Mouse (Mus musculus) small intestine, adult 2 months (tissue): ENCODE measurements around the gene Vmn1r209. TPM values are rescaled to one million over a fixed set of nuclear protein-coding genes. Genes with fewer than 3 reads are reported as not detected.

ENCODE experiments used
- polyA plus RNA-seq: library from polyadenylated mRNA; depleted of rRNA; stranded (reverse); fragments of >200 nt; gene quantifications from 2 replicates; pipeline ENCODE4 v1.2.3, GENCODE M21; 2012; rRNA removed

Gene Vmn1r209
- polyA plus RNA-seq, 1 experiment: not detected

Other genes with a start within 250 kb of the Vmn1r209 start
- not detected in 2 replicates for gene Vmn1r205, start 216.7 kb downstream of the Vmn1r209 start, polyA plus RNA-seq
- not detected in 2 replicates for gene Vmn1r206, start 185.4 kb downstream of the Vmn1r209 start, polyA plus RNA-seq
- not detected in 2 replicates for gene Vmn1r207-ps, start 80.1 kb downstream of the Vmn1r209 start, polyA plus RNA-seq
- not detected in 2 replicates for gene Vmn1r208, start 32.3 kb downstream of the Vmn1r209 start, polyA plus RNA-seq
- gene Vmn1r210, start 21.7 kb upstream of the Vmn1r209 start, polyA plus RNA-seq: not detected in 2 replicates
- not detected in 2 replicates for gene Vmn1r211, start 47.9 kb upstream of the Vmn1r209 start, polyA plus RNA-seq
- not detected in 2 replicates for gene Vmn1r212, start 74.5 kb upstream of the Vmn1r209 start, polyA plus RNA-seq
- gene Vmn1r213, start 198.0 kb upstream of the Vmn1r209 start, polyA plus RNA-seq: not detected in 2 replicates
- gene Vmn1r214, start 220.7 kb upstream of the Vmn1r209 start, polyA plus RNA-seq: not detected in 2 replicates